Mouse (Mus musculus): ENCODE measurements at regions not wholly inside any gene's neighbourhood (a gene's known extent, or its start where the extent isn't known, plus 50 kb on each side); places are given as distances from the start of the nearest gene placed in this dataset.
A peak's percentile ranks its signal among the peaks of the same experiment; 100 is the strongest.

- no peaks in the 10 kb centered on the region for H3K27me3 ChIP-seq (ENCODE audit: control insufficient read depth, insufficient read depth, low read length)
- H3K27ac ChIP-seq (ENCODE audit: low read depth, low read length), result no peak overlapping the region
- no peak overlapping the region for H3K4me3 ChIP-seq (ENCODE audit: low read depth, low read length)
- H3K9ac ChIP-seq (replicated peaks; ENCODE audit: low read depth, low read length), result no peak overlapping the region
- H3K4me2 ChIP-seq (ENCODE audit: low read depth, low read length), result no peak overlapping the region
- no peaks in the 10 kb centered on the region for H3K9me3 ChIP-seq (ENCODE audit: control insufficient read depth, low read length)
- H3K4me1 ChIP-seq (ENCODE audit: control insufficient read depth, insufficient read depth, low read length), result no peaks in the 10 kb centered on the region
- H3K36me3 ChIP-seq (ENCODE audit: control insufficient read depth, insufficient read depth, low read length), result no peaks in the 10 kb centered on the region
- no peak for ATAC-seq (ENCODE audit: low read depth)
Measured at GRCm38 (mm10) chr7:39596403-39596802, 78.8 kb downstream of the Zfp619 start.

GRCm38 (mm10) chr7:39613767-39614166 is 96.2 kb downstream of the Zfp619 start:
- ATAC-seq (ENCODE audit: low read depth), result no peak
- H3K27ac ChIP-seq (ENCODE audit: low read depth, low read length), result no peak overlapping the region
- no peaks in the 10 kb centered on the region for H3K9me3 ChIP-seq (ENCODE audit: control insufficient read depth, low read length)
- H3K4me2 ChIP-seq (ENCODE audit: low read depth, low read length), result no peak overlapping the region
- WGBS, result 84% methylated on average over 4 of the region's 4 CpGs
- no peaks in the 10 kb centered on the region for H3K36me3 ChIP-seq (ENCODE audit: control insufficient read depth, insufficient read depth, low read length)
- no peaks in the 10 kb centered on the region for H3K4me1 ChIP-seq (ENCODE audit: control insufficient read depth, insufficient read depth, low read length)
- no peaks in the 10 kb centered on the region for H3K27me3 ChIP-seq (ENCODE audit: control insufficient read depth, insufficient read depth, low read length)
- H3K4me3 ChIP-seq (ENCODE audit: low read depth, low read length), result no peak overlapping the region
- H3K9ac ChIP-seq (replicated peaks; ENCODE audit: low read depth, low read length), result no peak overlapping the region

DNA sequence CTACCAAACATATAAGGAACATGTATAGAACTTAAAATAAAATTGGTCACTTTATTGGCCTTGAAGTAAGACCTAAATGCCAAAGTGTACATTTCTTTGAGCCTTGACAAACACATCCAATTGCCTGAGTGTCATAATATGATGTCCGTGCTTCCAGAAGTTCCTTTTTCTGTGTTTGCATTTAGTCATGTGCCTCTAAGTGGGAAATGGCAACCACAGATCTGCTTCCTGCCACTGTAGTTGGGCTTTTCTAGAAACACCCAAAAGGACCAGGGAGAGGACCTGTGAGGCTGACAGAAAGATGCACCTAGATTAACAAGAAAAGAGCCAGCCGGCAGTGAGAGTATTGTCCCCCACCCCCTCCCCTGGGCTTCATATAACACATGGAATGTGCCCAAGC is 97.5 kb downstream of the Zfp619 start:
- no peaks in the 10 kb centered on the region for H3K27me3 ChIP-seq (ENCODE audit: control insufficient read depth, insufficient read depth, low read length)
- H3K36me3 ChIP-seq (ENCODE audit: control insufficient read depth, insufficient read depth, low read length), result no peaks in the 10 kb centered on the region
- no peak overlapping the region for H3K27ac ChIP-seq (ENCODE audit: low read depth, low read length)
- WGBS, result 88% methylated on average over 2 of the region's 2 CpGs
- H3K4me2 ChIP-seq (ENCODE audit: low read depth, low read length), result no peak overlapping the region
- no peak overlapping the region for H3K9ac ChIP-seq (replicated peaks; ENCODE audit: low read depth, low read length)
- H3K9me3 ChIP-seq (ENCODE audit: control insufficient read depth, low read length), result no peaks in the 10 kb centered on the region
- ATAC-seq (ENCODE audit: low read depth), result no peak
- no peaks in the 10 kb centered on the region for H3K4me1 ChIP-seq (ENCODE audit: control insufficient read depth, insufficient read depth, low read length)
- no peak overlapping the region for H3K4me3 ChIP-seq (ENCODE audit: low read depth, low read length)

DNA sequence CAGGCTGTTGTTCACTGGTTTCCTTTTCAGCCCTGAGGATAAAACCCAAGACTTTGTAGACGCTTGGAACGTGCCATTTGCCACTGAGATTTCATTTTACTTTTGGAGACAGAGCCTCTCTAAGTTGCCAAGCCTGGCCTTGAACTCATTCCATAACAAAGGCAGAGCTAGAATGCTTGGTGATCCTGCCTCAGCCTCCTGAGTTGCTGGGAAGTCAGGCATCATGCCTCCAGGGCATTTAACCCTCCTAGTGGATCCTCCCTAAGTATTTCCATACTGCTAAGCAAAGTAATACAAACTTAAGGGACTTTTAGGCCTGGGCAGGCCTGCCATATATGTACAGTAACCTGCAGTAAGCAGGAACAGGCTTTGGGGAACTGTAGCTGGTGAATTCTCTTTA is 104.2 kb downstream of the Zfp619 start:
- Histone ChIP-seq H3K27ac (ENCODE audit: low read depth, low read length) (no peak overlapping the region), H3K4me3 (ENCODE audit: low read depth, low read length) (no peak overlapping the region), H3K9ac (replicated peaks; ENCODE audit: low read depth, low read length) (no peak overlapping the region), H3K9me3 (ENCODE audit: control insufficient read depth, low read length) (no peaks in the 10 kb centered on the region), H3K4me2 (ENCODE audit: low read depth, low read length) (no peak overlapping the region), H3K27me3 (ENCODE audit: control insufficient read depth, insufficient read depth, low read length) (no peaks in the 10 kb centered on the region), H3K4me1 (ENCODE audit: control insufficient read depth, insufficient read depth, low read length) (no peaks in the 10 kb centered on the region), H3K36me3 (ENCODE audit: control insufficient read depth, insufficient read depth, low read length) (no peaks in the 10 kb centered on the region)
- ATAC-seq (ENCODE audit: low read depth), result no peak
- WGBS, result 90% methylated on average over 2 of the region's 2 CpGs

- Histone ChIP-seq H3K4me2 (ENCODE audit: low read depth, low read length) (no peak overlapping the region), H3K27ac (ENCODE audit: low read depth, low read length) (no peak overlapping the region), H3K9me3 (ENCODE audit: control insufficient read depth, low read length) (no peaks in the 10 kb centered on the region), H3K36me3 (ENCODE audit: control insufficient read depth, insufficient read depth, low read length) (no peaks in the 10 kb centered on the region), H3K27me3 (ENCODE audit: control insufficient read depth, insufficient read depth, low read length) (no peaks in the 10 kb centered on the region), H3K4me1 (ENCODE audit: control insufficient read depth, insufficient read depth, low read length) (no peaks in the 10 kb centered on the region), H3K4me3 (ENCODE audit: low read depth, low read length) (no peak overlapping the region), H3K9ac (replicated peaks; ENCODE audit: low read depth, low read length) (no peak overlapping the region)
- ATAC-seq (ENCODE audit: low read depth), result peak; percentile 49; the same call in 1 of the 2 replicates
- WGBS, result 16% methylated on average over 3 of the region's 3 CpGs
Measured at GRCm38 (mm10) chr7:39632836-39633235, 115.3 kb downstream of the Zfp619 start.

- Histone ChIP-seq H3K27ac (ENCODE audit: low read depth, low read length) (no peak overlapping the region), H3K4me3 (ENCODE audit: low read depth, low read length) (no peak overlapping the region), H3K36me3 (ENCODE audit: control insufficient read depth, insufficient read depth, low read length) (no peaks in the 10 kb centered on the region), H3K27me3 (ENCODE audit: control insufficient read depth, insufficient read depth, low read length) (no peaks in the 10 kb centered on the region), H3K9ac (replicated peaks; ENCODE audit: low read depth, low read length) (no peak overlapping the region), H3K9me3 (ENCODE audit: control insufficient read depth, low read length) (no peaks in the 10 kb centered on the region), H3K4me1 (ENCODE audit: control insufficient read depth, insufficient read depth, low read length) (no peaks in the 10 kb centered on the region), H3K4me2 (ENCODE audit: low read depth, low read length) (no peak overlapping the region)
- no peak for ATAC-seq (ENCODE audit: low read depth)
- WGBS, result 88% methylated on average over 4 of the region's 4 CpGs
Measured at GRCm38 (mm10) chr7:39642333-39642732, 124.8 kb downstream of the Zfp619 start.

- Histone ChIP-seq H3K27me3 (ENCODE audit: control insufficient read depth, insufficient read depth, low read length) (no peaks in the 10 kb centered on the region), H3K27ac (ENCODE audit: low read depth, low read length) (no peak overlapping the region), H3K9me3 (ENCODE audit: control insufficient read depth, low read length) (no peaks in the 10 kb centered on the region), H3K36me3 (ENCODE audit: control insufficient read depth, insufficient read depth, low read length) (no peaks in the 10 kb centered on the region), H3K4me2 (ENCODE audit: low read depth, low read length) (no peak overlapping the region), H3K9ac (replicated peaks; ENCODE audit: low read depth, low read length) (no peak overlapping the region), H3K4me1 (ENCODE audit: control insufficient read depth, insufficient read depth, low read length) (no peaks in the 10 kb centered on the region), H3K4me3 (ENCODE audit: low read depth, low read length) (no peak overlapping the region)
- no peak for ATAC-seq (ENCODE audit: low read depth)
- WGBS, result 56% methylated on average over 1 of the region's 1 CpGs
Measured at GRCm38 (mm10) chr7:39643323-39643722, 125.8 kb downstream of the Zfp619 start.

- Histone ChIP-seq H3K4me2 (ENCODE audit: low read depth, low read length) (no peak overlapping the region), H3K27me3 (ENCODE audit: control insufficient read depth, insufficient read depth, low read length) (no peaks in the 10 kb centered on the region)
Measured at GRCm38 (mm10) chr7:39650483-39651102, 133.0 kb downstream of the Zfp619 start.

DNA sequence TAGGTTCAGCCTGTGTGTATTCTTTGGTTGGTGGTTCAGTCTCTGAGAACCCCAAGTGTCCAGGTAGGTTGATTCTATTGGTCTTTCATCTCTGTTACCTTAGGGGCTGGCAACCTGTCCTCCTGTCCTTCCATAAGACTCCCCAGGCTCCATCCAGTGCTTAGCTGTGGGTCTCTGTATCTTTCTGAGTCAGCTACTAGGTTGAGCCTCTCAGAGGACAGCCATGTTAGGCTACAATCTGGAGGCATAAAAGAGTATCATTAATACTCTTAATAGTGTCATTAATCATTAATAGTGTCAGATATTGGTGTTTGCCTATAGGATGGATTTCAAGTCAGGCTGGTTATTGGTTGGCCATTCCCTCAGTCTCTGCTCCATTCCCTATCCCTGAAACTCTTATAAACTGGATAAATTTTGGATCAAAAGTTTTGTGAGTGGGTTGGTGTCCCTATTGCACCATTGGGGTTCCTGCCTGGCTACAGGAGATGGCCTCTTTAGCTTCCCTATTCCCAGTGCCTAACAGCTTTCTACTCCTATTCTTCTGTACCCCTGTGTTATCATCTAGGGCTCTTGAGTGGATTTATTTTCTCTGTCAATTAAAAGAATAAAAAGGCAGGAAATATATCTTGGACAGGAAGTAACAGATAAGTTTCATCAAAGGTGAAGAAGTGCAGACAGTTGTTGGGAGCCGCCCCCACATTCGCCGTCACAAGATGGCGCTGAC is 137.2 kb downstream of the Zfp619 start:
- no peak overlapping the region for H3K9ac ChIP-seq (replicated peaks; ENCODE audit: low read depth, low read length)
- no peaks in the 10 kb centered on the region for H3K9me3 ChIP-seq (ENCODE audit: control insufficient read depth, low read length)
- H3K4me1 ChIP-seq (ENCODE audit: control insufficient read depth, insufficient read depth, low read length), result peaks cover 8% of the 10 kb centered on the region
- 17% methylated on average over 4 of the region's 4 CpGs for WGBS
- no peaks in the 10 kb centered on the region for H3K27me3 ChIP-seq (ENCODE audit: control insufficient read depth, insufficient read depth, low read length)
- no peak overlapping the region for H3K27ac ChIP-seq (ENCODE audit: low read depth, low read length)
- H3K4me3 ChIP-seq (ENCODE audit: low read depth, low read length), result no peak overlapping the region
- peak overlapping the region; percentile 29; the same call in 1 of the 2 replicates for H3K4me2 ChIP-seq (ENCODE audit: low read depth, low read length)
- peak; percentile 73 for ATAC-seq (ENCODE audit: low read depth)
- H3K36me3 ChIP-seq (ENCODE audit: control insufficient read depth, insufficient read depth, low read length), result no peaks in the 10 kb centered on the region

More at GRCm38 (mm10) chr7:39650483-39651102, 133.0 kb downstream of the Zfp619 start:
- WGBS, result 81% methylated on average over 6 of the region's 6 CpGs
- no peaks in the 10 kb centered on the region for H3K9me3 ChIP-seq (ENCODE audit: control insufficient read depth, low read length)
- no peak overlapping the region for H3K4me3 ChIP-seq (ENCODE audit: low read depth, low read length)
- ATAC-seq (ENCODE audit: low read depth), result no peak
- no peaks in the 10 kb centered on the region for H3K36me3 ChIP-seq (ENCODE audit: control insufficient read depth, insufficient read depth, low read length)
- no peak overlapping the region for H3K27ac ChIP-seq (ENCODE audit: low read depth, low read length)
- H3K4me1 ChIP-seq (ENCODE audit: control insufficient read depth, insufficient read depth, low read length), result no peaks in the 10 kb centered on the region
- H3K9ac ChIP-seq (replicated peaks; ENCODE audit: low read depth, low read length), result no peak overlapping the region

Data from neural tube, embryonic 14.5 days (tissue).